Mouse (Mus musculus): ENCODE data around the gene Atmin. TPM values are rescaled to one million over a fixed set of nuclear protein-coding genes. Genes with fewer than 3 reads are reported as not detected.

Gene Atmin
- total RNA-seq, 2 experiments from 2014 or later: 20.9 to 23.2 TPM

GRCm38 (mm10) chr8:116947589-116947988 is 4.4 kb downstream of the Atmin start:
- no peak for DNase-seq (ENCODE audit: low spot score in 2 of 2)

- no peak for DNase-seq (ENCODE audit: low spot score in 2 of 2)
These were observed 8.2 kb downstream of the Atmin start for GRCm38 (mm10) chr8:116951369-116951768.

GRCm38 (mm10) chr8:116951778-116952177 is 8.6 kb downstream of the Atmin start:
- no peak for DNase-seq (ENCODE audit: low spot score in 2 of 2)

- DNase-seq (ENCODE audit: low spot score in 2 of 2): no peak
These were observed 9.2 kb downstream of the Atmin start for GRCm38 (mm10) chr8:116952428-116952827.

- no peak for DNase-seq (ENCODE audit: low spot score in 2 of 2)
These were observed 11.2 kb downstream of the Atmin start for GRCm38 (mm10) chr8:116954415-116954814.

GRCm38 (mm10) chr8:116969531-116969930 is 26.3 kb downstream of the Atmin start:
- DNase-seq (ENCODE audit: low spot score in 2 of 2): no peak

- no peak for DNase-seq (ENCODE audit: low spot score in 2 of 2)
These were observed 31.9 kb downstream of the Atmin start for GRCm38 (mm10) chr8:116975066-116975465.

- DNase-seq (ENCODE audit: low spot score in 2 of 2): no peak
These were observed 32.4 kb downstream of the Atmin start for GRCm38 (mm10) chr8:116975606-116976005.

GRCm38 (mm10) chr8:116978052-116978451 is 34.9 kb downstream of the Atmin start:
- DNase-seq (ENCODE audit: low spot score in 2 of 2): no peak

GRCm38 (mm10) chr8:116978631-116979256 is 35.6 kb downstream of the Atmin start, which contains the start of gene 1700030J22Rik:
Gene 1700030J22Rik (minus strand): TSS chr8:116978959.
- DNase-seq (ENCODE audit: low spot score in 2 of 2): peak; percentile 89 to 96

- DNase-seq (ENCODE audit: low spot score in 2 of 2): peak in 1 of 2 experiments; percentile 45
These were observed 36.9 kb downstream of the Atmin start for GRCm38 (mm10) chr8:116980117-116980516.

GRCm38 (mm10) chr8:116989842-116990241 is 46.6 kb downstream of the Atmin start:
- DNase-seq (ENCODE audit: low spot score in 2 of 2): no peak

GRCm38 (mm10) chr8:116991241-116991640 is 48.0 kb downstream of the Atmin start:
- DNase-seq (ENCODE audit: low spot score in 2 of 2): no peak

GRCm38 (mm10) chr8:116992176-116992971 is 49.2 kb downstream of the Atmin start:
- no peak for DNase-seq (ENCODE audit: low spot score in 2 of 2)

- peak; percentile 95 to 99 for DNase-seq (ENCODE audit: low spot score in 2 of 2)
These were observed 50.1 kb downstream of the Atmin start, which contains the start of gene Gcsh for GRCm38 (mm10) chr8:116993095-116993867. Gene Gcsh (minus strand): TSS chr8:116993537.

- no peak for DNase-seq (ENCODE audit: low spot score in 2 of 2)
These were observed 51.0 kb downstream of the Atmin start for GRCm38 (mm10) chr8:116994016-116994716.

Other genes starting within 250 kb of the Atmin start
- gene Cdyl2, start 210.4 kb upstream of the Atmin start, total RNA-seq (2021): 10 to 100 TPM; 10.1 to 10.9 TPM
- gene Cmc2, start 21.9 kb upstream of the Atmin start, total RNA-seq (2021): 10 to 100 TPM; 32.8 to 33.6 TPM
- 10 to 100 TPM; 16.8 to 18.7 TPM for gene Cenpn, start 21.7 kb upstream of the Atmin start, total RNA-seq (2021)
- 1 to 10 TPM in 1 of 2 experiments, under 1 TPM in 1; 0.96 to 1.5 TPM for gene 1700030J22Rik, start 35.6 kb downstream of the Atmin start, total RNA-seq (2021)
- 10 to 100 TPM; 93.6 to 96.6 TPM for gene Gcsh, start 50.1 kb downstream of the Atmin start, total RNA-seq (2021)
- 1 to 10 TPM; 1.5 to 3.1 TPM for gene Pkd1l2, start 139.1 kb downstream of the Atmin start, total RNA-seq (2021)
- gene Bco1, start 152.5 kb downstream of the Atmin start, total RNA-seq (2021): 1 to 10 TPM in 1 of 2 experiments, under 1 TPM in 1; 0.62 to 2.0 TPM
- 10 to 100 TPM; 14.9 to 16.4 TPM for gene Gan, start 214.7 kb downstream of the Atmin start, total RNA-seq (2021)